Mouse (Mus musculus): Measurements from ENCODE around the gene Tmem136. TPM values are rescaled to one million over a fixed set of nuclear protein-coding genes. Genes with fewer than 3 reads are reported as not detected.
"Not testable (repeated sequence)": the region's sequence is repeated elsewhere in the genome, so short reads cannot be mapped to it uniquely, and the experiment has no call there.

Tmem136 gene
- polyA plus RNA-seq, 1 experiment = 0.07 TPM

- Histone ChIP-seq H3K79me2 (ENCODE audit: control insufficient read depth, insufficient read depth) (no peaks in the 10 kb centered on the region), H3K36me3 (ENCODE audit: control insufficient read depth, insufficient read depth) (no peaks in the 10 kb centered on the region), H3K4me3 (no peak overlapping the region), H3K27me3 (ENCODE audit: control insufficient read depth, insufficient read depth, insufficient read length) (peaks cover 5% of the 10 kb centered on the region), H3ac (ENCODE audit: control insufficient read depth, insufficient read length) (no peak overlapping the region), H3K4me2 (ENCODE audit: low read depth) (no peak overlapping the region)
- no peak for TF ChIP-seq SRF (IDR thresholded peaks at IDR 0.05; ENCODE audit: control insufficient read depth, insufficient read length, low read depth)
- TF ChIP-seq CEBPB (IDR thresholded peaks at IDR 0.05; ENCODE audit: insufficient read depth, poor library complexity, severe bottlenecking) = no peak
- no peak for TF ChIP-seq POLR2AphosphoS2 (IDR thresholded peaks at IDR 0.05; ENCODE audit: insufficient read length, low read depth)
- no peak for TF ChIP-seq MAX (IDR thresholded peaks at IDR 0.05; ENCODE audit: low read depth)
- no peak for TF ChIP-seq POLR2A (IDR thresholded peaks at IDR 0.05; ENCODE audit: insufficient read length, low read depth)
- no peak for TF ChIP-seq USF1 (IDR thresholded peaks at IDR 0.05; ENCODE audit: low read depth)
- TF ChIP-seq TCF3 (IDR thresholded peaks at IDR 0.05; ENCODE audit: insufficient read length, low read depth) = no peak
- TF ChIP-seq REST (IDR thresholded peaks at IDR 0.05; ENCODE audit: insufficient read depth, insufficient read length) = no peak
- TF ChIP-seq TCF12 (IDR thresholded peaks at IDR 0.05; ENCODE audit: insufficient read depth, poor library complexity, severe bottlenecking) = no peak
- TF ChIP-seq E2F4 (IDR thresholded peaks at IDR 0.05; ENCODE audit: insufficient read depth) = no peak
- TF ChIP-seq MYOD1 (IDR thresholded peaks at IDR 0.05; ENCODE audit: control insufficient read depth in 1 of 3, insufficient read length in 2 of 3, low read depth in 2 of 3) = no peak
- no peak for TF ChIP-seq MYOG (IDR thresholded peaks at IDR 0.05; ENCODE audit: control insufficient read depth in 1 of 3, insufficient read depth in 1 of 3, insufficient read length in 2 of 3, low read depth in 2 of 3)
These were observed 6.0 kb upstream of the Tmem136 start for GRCm38 (mm10) chr9:43122379-43122778.

DNA sequence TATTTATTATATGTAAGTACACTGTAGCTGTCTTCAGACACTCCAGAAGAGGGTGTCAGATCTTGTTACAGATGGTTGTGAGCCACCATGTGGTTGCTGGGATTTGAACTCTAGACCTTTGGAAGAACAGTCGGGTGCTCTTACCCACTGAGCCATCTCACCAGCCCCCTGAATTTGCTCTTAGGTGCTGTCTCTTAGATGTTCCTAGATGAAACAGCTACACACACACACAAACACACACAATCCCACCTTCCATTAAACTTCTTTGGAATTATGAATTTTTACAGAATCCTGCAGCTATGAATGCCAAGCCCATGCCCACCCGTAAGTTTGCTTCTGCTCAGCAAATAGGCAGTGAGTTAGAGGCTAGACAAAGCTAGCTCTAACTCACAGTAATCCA is 5.6 kb upstream of the Tmem136 start:
- H3K79me2 ChIP-seq (ENCODE audit: control insufficient read depth, insufficient read depth); H3K4me2 ChIP-seq (ENCODE audit: low read depth); H3K4me3 ChIP-seq; H3K27me3 ChIP-seq (ENCODE audit: control insufficient read depth, insufficient read depth, insufficient read length); H3K36me3 ChIP-seq (ENCODE audit: control insufficient read depth, insufficient read depth); H3ac ChIP-seq (ENCODE audit: control insufficient read depth, insufficient read length): not testable (repeated sequence)

DNA sequence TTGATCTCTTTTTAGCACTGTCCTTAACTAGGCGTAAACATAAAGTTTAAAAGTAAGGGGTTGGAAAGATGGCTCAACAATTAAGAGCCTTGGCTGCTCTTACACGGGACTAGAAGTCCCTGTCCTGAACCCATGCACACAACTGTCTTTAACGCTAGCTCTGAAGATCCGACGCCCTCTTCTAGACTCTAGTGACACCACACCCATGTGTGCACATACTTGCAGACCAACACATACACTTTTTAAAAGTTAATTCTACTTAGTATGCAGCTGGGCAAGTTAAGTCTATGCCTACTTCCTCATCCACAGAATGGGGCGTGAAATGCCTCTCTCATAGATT is 597 bp upstream of the Tmem136 start:
- Histone ChIP-seq H3ac (ENCODE audit: control insufficient read depth, insufficient read length) (no peak overlapping the region), H3K27me3 (ENCODE audit: control insufficient read depth, insufficient read depth, insufficient read length) (peaks cover 5% of the 10 kb centered on the region), H3K4me3 (no peak overlapping the region), H3K4me2 (ENCODE audit: low read depth) (no peak overlapping the region), H3K79me2 (ENCODE audit: control insufficient read depth, insufficient read depth) (no peaks in the 10 kb centered on the region), H3K36me3 (ENCODE audit: control insufficient read depth, insufficient read depth) (no peaks in the 10 kb centered on the region)
- TF ChIP-seq TCF3 (IDR thresholded peaks at IDR 0.05; ENCODE audit: insufficient read length, low read depth) = no peak
- TF ChIP-seq TCF12 (IDR thresholded peaks at IDR 0.05; ENCODE audit: insufficient read depth, poor library complexity, severe bottlenecking) = no peak
- no peak for TF ChIP-seq POLR2AphosphoS2 (IDR thresholded peaks at IDR 0.05; ENCODE audit: insufficient read length, low read depth)
- no peak for TF ChIP-seq MYOG (IDR thresholded peaks at IDR 0.05; ENCODE audit: control insufficient read depth in 1 of 3, insufficient read depth in 1 of 3, insufficient read length in 2 of 3, low read depth in 2 of 3)
- TF ChIP-seq E2F4 (IDR thresholded peaks at IDR 0.05; ENCODE audit: insufficient read depth) = no peak
- TF ChIP-seq USF1 (IDR thresholded peaks at IDR 0.05; ENCODE audit: low read depth) = no peak
- no peak for TF ChIP-seq POLR2A (IDR thresholded peaks at IDR 0.05; ENCODE audit: insufficient read length, low read depth)
- no peak for TF ChIP-seq REST (IDR thresholded peaks at IDR 0.05; ENCODE audit: insufficient read depth, insufficient read length)
- no peak for TF ChIP-seq CEBPB (IDR thresholded peaks at IDR 0.05; ENCODE audit: insufficient read depth, poor library complexity, severe bottlenecking)
- no peak for TF ChIP-seq SRF (IDR thresholded peaks at IDR 0.05; ENCODE audit: control insufficient read depth, insufficient read length, low read depth)
- no peak for TF ChIP-seq MAX (IDR thresholded peaks at IDR 0.05; ENCODE audit: low read depth)
- no peak for TF ChIP-seq MYOD1 (IDR thresholded peaks at IDR 0.05; ENCODE audit: control insufficient read depth in 1 of 3, insufficient read length in 2 of 3, low read depth in 2 of 3)

GRCm38 (mm10) chr9:43115431-43116133 is 788 bp downstream of the Tmem136 start:
- H3ac ChIP-seq (ENCODE audit: control insufficient read depth, insufficient read length) = no peak overlapping the region
- TF ChIP-seq USF1 (IDR thresholded peaks at IDR 0.05; ENCODE audit: low read depth) = no peak
- no peak for TF ChIP-seq SRF (IDR thresholded peaks at IDR 0.05; ENCODE audit: control insufficient read depth, insufficient read length, low read depth)
- no peak for TF ChIP-seq POLR2A (IDR thresholded peaks at IDR 0.05; ENCODE audit: insufficient read length, low read depth)
- TF ChIP-seq TCF12 (IDR thresholded peaks at IDR 0.05; ENCODE audit: insufficient read depth, poor library complexity, severe bottlenecking) = no peak
- TF ChIP-seq POLR2AphosphoS2 (IDR thresholded peaks at IDR 0.05; ENCODE audit: insufficient read length, low read depth) = no peak
- no peak for TF ChIP-seq MYOD1 (IDR thresholded peaks at IDR 0.05; ENCODE audit: control insufficient read depth in 1 of 3, insufficient read length in 2 of 3, low read depth in 2 of 3)
- TF ChIP-seq MYOG (IDR thresholded peaks at IDR 0.05; ENCODE audit: control insufficient read depth in 1 of 3, insufficient read depth in 1 of 3, insufficient read length in 2 of 3, low read depth in 2 of 3) = no peak
- TF ChIP-seq REST (IDR thresholded peaks at IDR 0.05; ENCODE audit: insufficient read depth, insufficient read length) = no peak
- no peak for TF ChIP-seq E2F4 (IDR thresholded peaks at IDR 0.05; ENCODE audit: insufficient read depth)
- no peak for TF ChIP-seq TCF3 (IDR thresholded peaks at IDR 0.05; ENCODE audit: insufficient read length, low read depth)
- no peak for TF ChIP-seq MAX (IDR thresholded peaks at IDR 0.05; ENCODE audit: low read depth)
- TF ChIP-seq CEBPB (IDR thresholded peaks at IDR 0.05; ENCODE audit: insufficient read depth, poor library complexity, severe bottlenecking) = no peak
- H3K79me2 ChIP-seq (ENCODE audit: control insufficient read depth, insufficient read depth) = no peaks in the 10 kb centered on the region
- H3K4me3 ChIP-seq = no peak overlapping the region
- H3K27me3 ChIP-seq (ENCODE audit: control insufficient read depth, insufficient read depth, insufficient read length) = peaks cover 5% of the 10 kb centered on the region
- H3K4me2 ChIP-seq (ENCODE audit: low read depth) = no peak overlapping the region
- no peaks in the 10 kb centered on the region for H3K36me3 ChIP-seq (ENCODE audit: control insufficient read depth, insufficient read depth)

GRCm38 (mm10) chr9:43114833-43115232 is 1.5 kb downstream of the Tmem136 start:
- no peak overlapping the region for H3K4me2 ChIP-seq (ENCODE audit: low read depth)
- H3K4me3 ChIP-seq = no peak overlapping the region

More at GRCm38 (mm10) chr9:43114833-43115232, 1.5 kb downstream of the Tmem136 start:
- H3K36me3 ChIP-seq (ENCODE audit: control insufficient read depth, insufficient read depth) = no peaks in the 10 kb centered on the region
- no peaks in the 10 kb centered on the region for H3K79me2 ChIP-seq (ENCODE audit: control insufficient read depth, insufficient read depth)
- TF ChIP-seq MAX (IDR thresholded peaks at IDR 0.05; ENCODE audit: low read depth) (no peak), MYOD1 (IDR thresholded peaks at IDR 0.05; ENCODE audit: control insufficient read depth in 1 of 3, insufficient read length in 2 of 3, low read depth in 2 of 3) (no peak), USF1 (IDR thresholded peaks at IDR 0.05; ENCODE audit: low read depth) (no peak), TCF3 (IDR thresholded peaks at IDR 0.05; ENCODE audit: insufficient read length, low read depth) (no peak), REST (IDR thresholded peaks at IDR 0.05; ENCODE audit: insufficient read depth, insufficient read length) (no peak), POLR2AphosphoS2 (IDR thresholded peaks at IDR 0.05; ENCODE audit: insufficient read length, low read depth) (no peak), E2F4 (IDR thresholded peaks at IDR 0.05; ENCODE audit: insufficient read depth) (no peak), POLR2A (IDR thresholded peaks at IDR 0.05; ENCODE audit: insufficient read length, low read depth) (no peak), MYOG (IDR thresholded peaks at IDR 0.05; ENCODE audit: control insufficient read depth in 1 of 3, insufficient read depth in 1 of 3, insufficient read length in 2 of 3, low read depth in 2 of 3) (no peak), TCF12 (IDR thresholded peaks at IDR 0.05; ENCODE audit: insufficient read depth, poor library complexity, severe bottlenecking) (no peak), SRF (IDR thresholded peaks at IDR 0.05; ENCODE audit: control insufficient read depth, insufficient read length, low read depth) (no peak), CEBPB (IDR thresholded peaks at IDR 0.05; ENCODE audit: insufficient read depth, poor library complexity, severe bottlenecking) (no peak)
- H3K27me3 ChIP-seq (ENCODE audit: control insufficient read depth, insufficient read depth, insufficient read length) = no peaks in the 10 kb centered on the region
- no peak overlapping the region for H3ac ChIP-seq (ENCODE audit: control insufficient read depth, insufficient read length)

Measured in myocyte (in vitro differentiated cells).